Mouse (Mus musculus) limb, embryonic 12.5 days (tissue): ENCODE data around the gene Tbcd. TPM values are rescaled to one million over a fixed set of nuclear protein-coding genes. Genes with fewer than 3 reads are reported as not detected.

Source experiments
- ATAC-seq: fragments of 200-750 bp; cut with Nextera tagmentation; 2 replicates; pipeline ENCODE4 v1.8.0; 2017; ENCODE audit warnings: low read depth, moderate TSS enrichment; ENCODE audit not compliant: insufficient number of reproducible peaks, insufficient read depth, low FRiP score, low TSS enrichment
- H3K27ac ChIP-seq: fragments of 300-500 bp; sonication (generic); 2 replicates; pipeline ENCODE4 v1.5.1; 2016; ENCODE audit warnings: mild to moderate bottlenecking, moderate library complexity
- H3K27me3 ChIP-seq: fragments of 300-500 bp; sonication (generic); 2 replicates; pipeline ENCODE4 v1.6.1; 2016; ENCODE audit warnings: mild to moderate bottlenecking, moderate library complexity
- H3K36me3 ChIP-seq: fragments of 300-500 bp; sonication (generic); 2 replicates; pipeline ENCODE4 v1.6.1; 2016; ENCODE audit warnings: mild to moderate bottlenecking, moderate library complexity
- H3K4me1 ChIP-seq: fragments of 300-500 bp; sonication (generic); replicated peaks from 2 replicates; pipeline ENCODE4 v1.6.1; 2016
- H3K4me2 ChIP-seq: fragments of 300-500 bp; sonication (generic); 2 replicates; pipeline ENCODE4 v1.6.1; 2016; ENCODE audit warnings: mild to moderate bottlenecking, moderate library complexity
- H3K4me3 ChIP-seq: fragments of 300-500 bp; sonication (generic); replicated peaks from 2 replicates; pipeline ENCODE4 v1.5.1; 2016; ENCODE audit warnings: mild to moderate bottlenecking
- H3K9ac ChIP-seq: fragments of 300-500 bp; sonication (generic); replicated peaks from 2 replicates; pipeline ENCODE4 v1.6.1; 2016; ENCODE audit warnings: mild to moderate bottlenecking, moderate library complexity
- H3K9me3 ChIP-seq: fragments of 300-500 bp; sonication (generic); 2 replicates; pipeline ENCODE4 v1.6.1; 2016; ENCODE audit warnings: mild to moderate bottlenecking, moderate library complexity
- WGBS: fragments of 180-500 bp; shearing (Covaris S2); methylation state at CpG from one replicate; pipeline ENCODE4 v1.1.7; 2016; 5-methylcytosine and 5-hydroxymethylcytosine counted together
- polyA plus RNA-seq: library from polyadenylated mRNA; unstranded; fragments of >200 nt; fragmentation: Nextera tagmentation; extraction: Ambion mirVana; gene quantifications from 2 replicates; pipeline ENCODE4 v1.2.1, GENCODE M21; 2016

Gene Tbcd
- polyA plus RNA-seq, 1 experiment from 2014 or later: 50.7 TPM

DNA sequence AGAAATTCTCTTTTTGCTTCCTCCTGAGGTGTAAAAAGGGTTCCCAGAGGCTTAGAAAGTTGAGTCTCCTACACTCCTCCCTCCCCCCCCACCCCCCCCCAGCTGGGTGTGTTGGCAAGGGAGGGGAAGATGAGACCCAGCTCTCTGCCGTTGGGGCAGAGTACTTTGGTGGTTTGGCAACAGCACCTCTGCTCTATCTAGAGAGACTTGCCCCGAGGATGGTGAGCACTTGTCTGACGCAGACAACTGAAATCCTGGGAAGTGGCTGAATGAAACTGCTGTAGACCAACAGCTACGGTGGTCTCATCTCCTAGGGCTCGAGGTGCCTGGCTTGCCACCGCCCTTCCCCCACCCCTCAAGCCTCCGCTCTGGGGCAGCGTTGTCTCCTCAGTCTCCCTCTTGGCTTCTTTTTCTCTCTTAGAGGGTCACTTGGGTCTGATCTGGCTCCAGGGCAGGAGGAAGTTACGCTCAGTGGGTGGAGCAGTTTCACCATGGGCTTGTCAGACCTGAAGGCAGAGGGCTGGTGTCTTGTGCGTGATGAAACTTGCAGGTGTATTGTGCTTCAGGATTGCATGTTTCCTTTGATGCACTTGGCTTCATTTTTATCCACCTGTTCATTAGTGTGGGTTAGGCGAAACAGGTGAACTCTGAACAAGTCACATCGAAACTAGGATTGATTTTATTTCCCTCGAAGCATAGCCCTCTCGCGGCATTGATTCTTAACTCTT, 27.9 kb downstream of the Tbcd start:
- 86% methylated on average over 15 of the region's 15 CpGs for WGBS
- ATAC-seq: no peak
- H3K27ac ChIP-seq: no peak overlapping the region

DNA sequence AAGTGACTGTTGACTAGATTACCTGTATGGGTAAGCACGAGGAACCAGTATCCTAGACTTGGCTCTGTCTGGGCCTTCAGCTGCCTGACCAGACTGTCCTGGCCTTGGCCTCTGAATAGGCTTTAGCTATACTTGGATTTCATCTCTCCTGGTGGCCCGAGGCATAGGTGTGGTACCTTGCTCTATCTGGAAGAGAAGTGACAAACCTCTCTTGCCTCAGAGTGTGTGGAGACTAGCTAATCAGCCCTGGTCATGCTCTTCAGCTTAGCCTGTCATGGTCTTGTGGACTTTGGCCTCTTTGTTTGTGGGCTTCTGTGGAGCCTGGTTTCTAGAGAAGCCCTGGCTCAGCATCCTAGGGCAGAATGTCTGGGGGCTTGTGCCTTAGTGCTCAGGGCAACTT, 29.4 kb downstream of the Tbcd start:
- ATAC-seq: no peak
- Histone ChIP-seq H3K9me3 (no peaks in the 10 kb centered on the region), H3K9ac (no peak overlapping the region), H3K27ac (no peak overlapping the region), H3K36me3 (peaks cover 45% of the 10 kb centered on the region; the same call in 1 of the 2 replicates), H3K4me1 (no peaks in the 10 kb centered on the region), H3K4me2 (no peak overlapping the region), H3K4me3 (no peak overlapping the region), H3K27me3 (no peaks in the 10 kb centered on the region)
- WGBS: 84% methylated on average over 2 of the region's 2 CpGs

More for the DNA sequence above, 27.9 kb downstream of the Tbcd start:
- H3K4me3 ChIP-seq: no peak overlapping the region
- H3K4me1 ChIP-seq: no peaks in the 10 kb centered on the region
- H3K4me2 ChIP-seq: no peak overlapping the region
- no peaks in the 10 kb centered on the region for H3K27me3 ChIP-seq
- peaks cover 49% of the 10 kb centered on the region; the same call in 1 of the 2 replicates for H3K36me3 ChIP-seq
- H3K9ac ChIP-seq: no peak overlapping the region
- H3K9me3 ChIP-seq: no peaks in the 10 kb centered on the region

DNA sequence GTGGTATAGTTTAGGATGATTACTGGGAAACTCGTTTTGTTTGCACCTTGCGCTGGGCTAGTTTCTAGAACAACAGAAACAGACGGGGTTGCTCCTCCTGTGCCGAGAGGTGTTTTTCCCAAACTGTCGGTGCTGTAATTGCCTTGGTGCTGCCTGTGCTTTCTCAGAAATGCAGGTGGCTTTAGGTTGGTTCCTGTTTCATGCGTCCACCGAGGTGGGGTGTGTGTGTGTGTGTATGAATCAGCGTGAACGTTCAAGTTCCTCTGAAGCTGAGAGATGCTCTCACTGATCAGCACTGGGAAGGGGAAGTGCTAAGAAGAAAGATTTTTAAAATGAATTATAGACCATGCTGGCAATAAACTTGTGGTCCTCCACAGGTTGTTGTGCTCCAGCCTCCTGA, 34.1 kb downstream of the Tbcd start:
- H3K27ac ChIP-seq: no peak overlapping the region
- no peak overlapping the region for H3K4me2 ChIP-seq
- no peaks in the 10 kb centered on the region for H3K9me3 ChIP-seq
- H3K4me3 ChIP-seq: no peak overlapping the region
- ATAC-seq: no peak
- no peaks in the 10 kb centered on the region for H3K27me3 ChIP-seq
- no peaks in the 10 kb centered on the region for H3K4me1 ChIP-seq
- H3K36me3 ChIP-seq: peaks cover 20% of the 10 kb centered on the region; the same call in 1 of the 2 replicates
- no peak overlapping the region for H3K9ac ChIP-seq
- WGBS: 69% methylated on average over 9 of the region's 9 CpGs

DNA sequence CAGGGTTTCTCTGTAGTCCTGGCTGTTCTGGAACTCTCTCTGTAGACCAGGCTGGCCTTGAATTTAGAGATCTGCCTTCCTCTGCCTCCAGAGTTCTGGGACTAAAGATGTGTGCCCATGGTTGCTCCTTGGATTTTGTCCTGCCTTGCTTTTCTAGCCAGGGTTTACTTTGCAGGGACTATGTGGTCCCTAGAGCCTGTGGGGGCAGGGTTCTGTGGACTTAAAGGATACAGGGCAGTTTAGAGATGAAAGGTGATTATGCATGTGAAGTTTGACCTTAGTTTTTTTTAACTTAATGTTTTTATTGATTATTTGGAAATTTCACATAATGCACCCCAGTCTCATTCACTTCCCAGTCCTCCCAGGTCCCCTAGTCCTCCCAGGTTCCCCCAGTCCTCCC, 38.9 kb downstream of the Tbcd start:
- H3K27ac ChIP-seq: no peak overlapping the region
- H3K36me3 ChIP-seq: peaks cover 24% of the 10 kb centered on the region; the same call in 1 of the 2 replicates
- ATAC-seq: no peak
- H3K9ac ChIP-seq: no peak overlapping the region
- no peaks in the 10 kb centered on the region for H3K27me3 ChIP-seq
- no peak overlapping the region for H3K4me3 ChIP-seq
- H3K9me3 ChIP-seq: no peaks in the 10 kb centered on the region
- no peak overlapping the region for H3K4me2 ChIP-seq
- H3K4me1 ChIP-seq: no peaks in the 10 kb centered on the region

DNA sequence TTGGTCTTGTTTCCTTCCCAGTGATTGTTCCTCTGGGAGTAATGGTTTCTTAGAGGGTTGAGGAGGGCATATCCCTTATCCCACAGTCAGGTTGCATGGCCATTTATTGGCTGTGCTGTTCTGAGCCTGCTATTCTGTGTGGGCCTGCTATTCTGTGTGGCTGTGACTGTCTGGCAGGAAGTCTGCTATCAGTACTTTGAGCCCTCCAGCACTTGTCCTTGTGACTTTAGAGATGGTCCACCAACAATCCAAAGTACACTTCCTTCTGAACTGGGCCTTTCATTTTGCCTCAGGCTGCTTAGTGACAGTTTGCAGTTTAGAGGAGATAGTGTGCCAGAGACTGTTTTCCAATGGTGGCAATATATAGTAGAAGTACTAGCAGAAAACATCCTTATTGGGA, 48.8 kb downstream of the Tbcd start:
- H3K4me1 ChIP-seq: no peaks in the 10 kb centered on the region; the same call in 1 of the 2 replicates
- H3K36me3 ChIP-seq: peaks cover 72% of the 10 kb centered on the region
- no peak overlapping the region for H3K4me3 ChIP-seq
- no peaks in the 10 kb centered on the region for H3K9me3 ChIP-seq
- ATAC-seq: no peak
- no peak overlapping the region for H3K9ac ChIP-seq
- H3K27ac ChIP-seq: no peak overlapping the region
- H3K4me2 ChIP-seq: no peak overlapping the region
- no peaks in the 10 kb centered on the region for H3K27me3 ChIP-seq

DNA sequence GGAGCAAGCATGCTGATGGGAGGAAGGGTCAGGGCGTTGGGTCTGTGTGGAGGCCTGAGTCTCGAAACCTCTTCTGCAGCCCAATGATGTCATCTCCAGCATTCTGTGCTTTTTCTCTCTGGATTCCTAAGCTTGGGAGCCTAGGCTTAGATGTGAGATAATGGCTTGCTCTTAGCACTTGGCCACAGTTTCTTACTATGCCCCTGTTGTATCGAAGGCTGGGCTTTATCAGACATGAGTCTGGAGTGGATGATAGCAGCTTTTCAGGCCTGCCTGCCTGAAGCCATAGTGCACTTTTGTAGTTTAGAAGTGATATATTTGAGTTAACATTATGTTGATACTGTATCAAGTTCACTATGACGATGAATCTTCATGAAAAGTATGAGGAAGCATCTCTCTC, 49.8 kb downstream of the Tbcd start:
- no peak for ATAC-seq
- H3K9me3 ChIP-seq: no peaks in the 10 kb centered on the region
- H3K4me1 ChIP-seq: no peaks in the 10 kb centered on the region; the same call in 1 of the 2 replicates
- no peak overlapping the region for H3K4me2 ChIP-seq
- no peaks in the 10 kb centered on the region for H3K27me3 ChIP-seq
- H3K36me3 ChIP-seq: peaks cover 72% of the 10 kb centered on the region
- H3K9ac ChIP-seq: no peak overlapping the region
- no peak overlapping the region for H3K4me3 ChIP-seq
- 86% methylated on average over 4 of the region's 4 CpGs for WGBS
- H3K27ac ChIP-seq: no peak overlapping the region; the same call in 1 of the 2 replicates

DNA sequence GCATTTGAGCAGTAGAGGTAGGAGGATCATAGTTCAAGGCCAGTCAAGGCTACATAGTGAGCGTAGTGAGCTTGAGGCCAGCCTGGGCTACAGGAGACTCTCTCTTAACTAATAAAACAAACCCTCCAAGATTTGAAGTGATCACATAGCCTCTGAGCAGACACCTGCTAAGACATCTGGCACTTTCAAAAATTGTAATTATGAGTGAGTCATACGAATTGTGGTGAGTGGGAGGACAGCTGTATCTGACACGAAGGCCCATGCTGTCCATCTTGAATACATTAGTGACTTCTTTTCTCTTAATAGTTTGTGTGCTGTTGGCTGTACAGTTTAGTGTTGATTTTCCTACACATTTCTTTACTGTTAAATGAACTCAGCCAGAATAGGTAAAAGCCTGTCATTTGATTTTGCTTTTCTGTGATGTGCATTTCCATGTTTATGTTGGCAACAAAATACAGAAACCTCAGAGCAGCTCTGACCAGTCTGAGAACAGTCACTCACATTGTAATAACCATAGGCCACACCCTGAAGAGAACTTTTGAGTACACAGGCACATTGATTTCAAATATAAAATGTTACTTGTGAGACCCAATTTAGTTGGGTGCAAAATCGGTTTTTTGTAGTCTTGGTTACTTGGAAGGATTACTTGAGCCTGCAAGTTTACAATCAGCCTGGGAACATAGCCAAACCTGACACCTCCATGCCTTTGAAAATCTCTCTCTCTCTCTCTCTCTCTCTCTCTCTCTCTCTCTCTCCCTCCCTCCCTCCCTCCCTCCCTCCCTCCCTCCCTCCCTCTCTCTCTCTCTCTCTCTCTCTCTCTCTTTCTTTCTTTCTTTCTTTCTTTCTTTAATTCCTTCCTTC, 50.5 kb downstream of the Tbcd start:
- Histone ChIP-seq H3K27ac (peak overlapping the region; percentile 50), H3K9me3 (no peaks in the 10 kb centered on the region), H3K4me3 (no peak overlapping the region), H3K4me2 (no peak overlapping the region), H3K27me3 (no peaks in the 10 kb centered on the region), H3K9ac (no peak overlapping the region), H3K36me3 (peaks cover 65% of the 10 kb centered on the region), H3K4me1 (no peaks in the 10 kb centered on the region; the same call in 1 of the 2 replicates)
- WGBS: 76% methylated on average over 4 of the region's 4 CpGs
- ATAC-seq: no peak

DNA sequence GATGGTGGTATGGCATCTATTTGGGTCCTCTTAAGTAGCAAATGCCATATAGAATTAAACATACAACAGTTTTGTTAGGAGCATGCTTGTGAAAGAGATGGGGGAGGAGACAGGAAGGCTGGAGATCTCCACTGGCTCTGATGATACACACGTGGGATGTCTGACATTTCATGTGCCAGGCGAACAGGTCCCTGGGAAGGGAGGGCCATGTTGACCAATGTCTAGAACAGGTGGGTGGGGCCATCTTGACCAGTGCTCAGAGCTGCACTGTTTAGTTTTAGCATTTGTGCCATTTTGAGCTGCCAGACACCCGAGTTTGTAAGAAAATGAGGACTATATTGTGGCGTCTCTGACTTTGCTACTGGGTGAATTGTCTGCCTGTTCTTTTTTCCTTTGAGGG, 56.7 kb downstream of the Tbcd start:
- Histone ChIP-seq H3K9ac (no peak overlapping the region), H3K27me3 (no peaks in the 10 kb centered on the region), H3K9me3 (no peaks in the 10 kb centered on the region), H3K4me1 (no peaks in the 10 kb centered on the region), H3K4me2 (no peak overlapping the region), H3K27ac (no peak overlapping the region), H3K36me3 (peaks cover 27% of the 10 kb centered on the region), H3K4me3 (no peak overlapping the region)
- WGBS: 84% methylated on average over 4 of the region's 4 CpGs
- ATAC-seq: no peak

DNA sequence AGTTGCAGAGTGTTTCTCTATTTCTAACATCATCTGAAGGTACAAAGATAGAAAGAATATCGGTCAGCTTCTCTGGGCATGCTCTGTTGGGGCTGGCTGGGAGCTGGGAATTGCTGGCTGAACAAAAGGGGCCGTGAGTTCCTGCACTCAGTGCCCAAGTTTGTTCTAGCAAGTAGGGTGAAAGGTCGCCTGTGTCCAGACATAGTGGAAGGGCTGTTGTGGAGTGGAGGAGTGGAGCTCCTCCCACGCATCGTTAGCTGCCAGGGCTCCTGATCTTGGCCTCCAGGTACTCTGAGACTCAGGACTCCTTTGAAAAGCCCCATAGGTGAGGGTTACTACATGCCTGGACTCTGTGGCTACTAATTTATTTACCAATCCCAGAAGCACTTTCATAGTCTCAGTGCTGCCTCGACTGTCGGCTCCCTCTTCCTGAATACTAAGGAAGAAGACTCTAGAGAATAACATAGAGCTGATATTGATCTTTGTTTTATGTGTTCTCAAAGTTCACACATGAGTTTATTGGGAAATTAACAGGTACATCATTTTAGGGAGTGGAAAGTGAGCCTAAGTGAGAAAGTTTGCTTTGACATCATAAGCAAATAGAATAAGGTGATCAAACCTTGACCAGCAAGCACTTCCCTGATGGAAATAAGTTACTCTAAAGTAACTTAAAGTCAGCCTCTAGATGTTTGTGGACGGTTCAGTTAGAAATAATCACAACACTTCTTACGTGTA, 58.9 kb downstream of the Tbcd start:
- no peak for ATAC-seq
- H3K27me3 ChIP-seq: no peaks in the 10 kb centered on the region
- no peaks in the 10 kb centered on the region for H3K9me3 ChIP-seq
- H3K27ac ChIP-seq: no peak overlapping the region
- H3K36me3 ChIP-seq: peaks cover 8% of the 10 kb centered on the region; the same call in 1 of the 2 replicates
- no peak overlapping the region for H3K4me3 ChIP-seq
- H3K9ac ChIP-seq: no peak overlapping the region
- 71% methylated on average over 9 of the region's 9 CpGs for WGBS
- no peaks in the 10 kb centered on the region for H3K4me1 ChIP-seq
- H3K4me2 ChIP-seq: no peak overlapping the region

DNA sequence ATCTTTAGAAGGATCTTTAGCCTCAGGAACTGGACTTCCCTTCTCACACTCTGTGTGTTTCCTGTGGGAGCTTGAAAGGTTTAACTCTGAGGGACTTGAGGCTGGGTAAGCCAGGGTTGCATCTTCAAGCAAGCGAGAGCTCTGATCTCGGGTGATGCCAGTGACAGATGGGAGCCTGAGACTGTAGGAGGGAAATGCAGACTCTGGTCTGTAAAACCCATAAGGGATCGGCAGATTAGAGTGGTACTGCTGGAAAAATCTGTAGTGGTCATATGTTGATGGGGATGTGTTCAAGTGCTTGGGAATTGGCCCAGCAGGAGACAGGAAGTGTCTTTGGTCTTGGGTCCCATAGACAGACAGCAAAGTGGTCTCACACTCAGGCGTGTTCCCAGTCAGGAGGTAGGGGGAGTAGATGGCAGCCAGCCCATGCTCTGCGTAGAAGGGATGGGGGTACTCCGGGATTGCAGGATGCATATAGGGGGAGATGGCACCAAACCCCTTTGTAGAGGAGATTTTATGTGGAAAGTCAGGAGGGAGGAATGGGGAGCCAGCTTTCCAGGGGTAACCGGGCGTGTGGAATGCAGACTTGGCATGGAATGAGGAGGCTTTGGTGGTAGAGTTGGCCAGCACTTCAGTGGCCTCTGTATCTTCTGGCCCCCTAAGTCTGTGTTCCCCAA, 61.3 kb downstream of the Tbcd start:
- H3K9me3 ChIP-seq: no peaks in the 10 kb centered on the region
- H3K4me2 ChIP-seq: no peak overlapping the region
- ATAC-seq: no peak
- no peak overlapping the region for H3K9ac ChIP-seq
- 92% methylated on average over 8 of the region's 8 CpGs for WGBS
- H3K27me3 ChIP-seq: no peaks in the 10 kb centered on the region
- no peak overlapping the region for H3K4me3 ChIP-seq
- no peak overlapping the region for H3K27ac ChIP-seq
- H3K4me1 ChIP-seq: 0 out of 2 replicates have a peak, but pooled peaks cover under 1% of the 10 kb centered on the region
- peaks cover 6% of the 10 kb centered on the region; the same call in 1 of the 2 replicates for H3K36me3 ChIP-seq
